Mouse (Mus musculus) lung, postnatal 14 days (tissue): Measurements from ENCODE around the gene Igf1r.

ENCODE experiments used
- DNase-seq: peaks from one replicate; pipeline ENCODE4 v3.0.0; 2021

The Igf1r gene

GRCm38 (mm10) chr7:68010168-68010567 lies 57.5 kb downstream of the Igf1r start:
- no peak for DNase-seq

- no peak for DNase-seq
Measured at GRCm38 (mm10) chr7:68010802-68011201, 58.2 kb downstream of the Igf1r start.

DNA sequence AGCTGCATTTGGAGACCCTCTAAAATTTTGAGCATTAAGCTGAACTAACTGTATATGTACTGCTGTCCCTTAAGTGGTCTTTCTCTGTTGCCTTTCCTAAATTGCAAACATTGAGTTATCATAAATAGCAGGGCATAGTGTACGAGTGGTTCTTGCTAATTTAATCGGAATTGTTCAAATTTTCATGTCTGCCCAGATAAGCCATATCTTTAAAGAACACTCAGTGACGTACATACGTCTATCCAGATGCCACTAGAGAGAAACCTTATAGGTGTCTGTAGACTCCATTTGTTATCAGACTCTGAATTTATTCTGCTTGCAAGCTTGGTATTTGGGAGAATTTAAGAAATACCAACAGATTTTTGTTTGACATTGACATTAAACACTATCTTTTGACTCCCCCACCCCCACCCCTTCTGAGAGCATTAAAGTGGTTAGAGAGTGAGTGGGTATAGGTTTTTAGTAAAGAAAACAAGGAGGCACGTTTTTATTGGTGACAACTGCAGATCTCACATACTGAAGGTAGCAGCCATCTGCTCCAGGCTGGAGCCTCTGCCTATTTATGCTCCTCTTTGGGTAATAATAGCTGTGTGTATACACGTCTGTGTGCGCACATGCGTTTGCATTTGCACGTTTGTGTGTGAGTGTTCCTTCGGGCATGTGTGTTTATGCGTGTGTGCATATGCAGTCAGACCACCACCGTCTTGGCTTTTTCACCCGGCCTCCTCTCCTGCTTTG lies 58.9 kb downstream of the Igf1r start:
- no peak for DNase-seq

DNA sequence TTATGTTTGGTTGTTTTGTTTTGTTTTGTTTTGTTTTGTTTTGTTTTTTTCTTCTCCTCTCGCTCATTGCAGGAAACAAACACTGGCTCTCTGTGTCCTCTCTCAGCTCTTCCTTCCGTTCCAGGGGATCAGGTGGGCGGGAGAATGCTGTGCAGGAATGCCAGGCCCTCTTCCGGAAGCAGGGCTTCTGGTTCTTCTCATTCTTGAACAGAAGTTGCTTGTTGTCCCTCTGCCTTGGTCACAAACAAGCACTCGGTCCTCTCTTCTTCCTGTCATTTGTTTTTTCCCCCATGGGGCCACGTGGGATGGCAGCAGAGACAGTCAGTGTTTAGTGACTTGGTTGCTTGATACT lies 59.5 kb downstream of the Igf1r start:
- no peak for DNase-seq

DNA sequence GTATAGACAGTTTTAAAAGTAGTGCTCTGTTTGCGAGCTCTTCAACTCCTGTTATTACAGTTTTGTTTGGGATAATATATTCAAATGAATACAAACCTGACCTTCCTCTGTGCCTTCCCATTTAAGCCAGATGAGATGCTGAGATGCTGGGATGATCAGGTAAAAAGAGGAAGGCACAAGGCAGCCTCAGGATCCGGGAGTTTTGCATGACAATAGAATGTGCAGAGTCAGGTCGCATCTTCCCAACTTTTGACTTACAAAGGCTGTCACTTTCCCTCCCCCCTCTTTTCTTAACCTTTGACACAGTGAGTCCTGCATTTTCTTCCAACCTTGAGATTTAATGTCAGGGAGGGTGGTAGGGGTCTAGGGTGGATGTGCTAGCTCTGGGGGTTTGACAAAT lies 61.9 kb downstream of the Igf1r start:
- DNase-seq: no peak

DNA sequence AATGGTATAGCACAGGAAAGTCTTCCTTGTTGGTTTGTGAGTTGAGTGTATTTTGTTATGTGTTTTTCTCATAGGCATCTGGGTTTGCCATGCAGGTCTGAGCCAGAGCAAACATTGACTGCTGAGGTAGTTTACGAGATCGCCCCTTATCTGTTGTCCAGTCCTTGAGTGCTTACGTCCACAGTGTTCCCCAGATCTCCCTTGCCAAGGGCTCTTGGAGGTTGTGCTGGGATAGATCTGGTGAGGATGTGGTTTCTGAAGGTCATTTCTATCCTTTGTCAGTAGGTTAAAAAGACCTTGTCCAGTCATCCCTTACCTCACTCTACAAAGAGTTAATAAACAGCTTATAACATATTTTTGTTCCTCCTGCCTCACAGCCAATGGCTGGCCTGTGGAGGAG lies 62.8 kb downstream of the Igf1r start:
- DNase-seq: no peak

- DNase-seq: no peak
Measured at GRCm38 (mm10) chr7:68018038-68018437, 65.4 kb downstream of the Igf1r start.

DNA sequence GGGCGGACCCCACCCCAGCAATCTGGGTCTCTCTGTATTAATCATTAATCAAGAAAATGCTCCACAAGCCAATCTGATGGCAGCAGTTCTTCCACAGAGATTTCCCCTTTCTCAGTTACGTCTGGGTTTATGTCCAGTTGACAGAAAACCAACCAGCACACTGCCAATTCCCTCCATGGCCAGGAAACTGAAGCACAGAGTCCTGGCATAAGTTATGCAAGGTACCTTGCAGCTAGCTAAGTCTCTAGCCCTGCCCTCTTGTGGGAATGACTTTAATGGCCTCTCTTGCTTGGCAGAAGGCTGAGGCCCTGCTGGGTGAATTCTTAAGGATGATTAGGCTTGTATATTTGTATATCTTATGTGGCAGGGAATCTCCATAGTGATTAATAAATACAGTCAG lies 67.9 kb downstream of the Igf1r start:
- DNase-seq: no peak

- peak; percentile 56 for DNase-seq
Measured at GRCm38 (mm10) chr7:68021741-68022140, 69.1 kb downstream of the Igf1r start.

- no peak for DNase-seq
Measured at GRCm38 (mm10) chr7:68022188-68022587, 69.6 kb downstream of the Igf1r start.

DNA sequence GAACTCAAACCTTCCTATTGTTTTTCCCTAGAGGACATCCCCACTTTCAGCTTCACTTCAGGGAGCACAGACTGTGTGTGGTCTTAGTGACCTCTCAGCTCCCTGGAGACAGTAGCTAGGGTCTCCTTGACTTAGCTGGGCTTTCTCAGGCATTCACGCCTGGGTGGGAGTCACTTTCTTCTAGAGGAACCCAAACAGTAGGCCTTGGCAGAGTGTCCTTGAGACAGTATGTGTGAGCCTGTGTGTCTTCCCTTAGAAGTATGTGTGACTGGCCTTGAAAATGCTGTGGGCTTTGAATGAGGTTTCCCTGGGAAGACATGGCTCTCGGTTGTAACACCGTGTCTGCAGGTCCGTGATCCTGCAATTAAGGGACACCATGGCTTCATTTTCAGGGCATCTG lies 71.3 kb downstream of the Igf1r start:
- DNase-seq: no peak

DNA sequence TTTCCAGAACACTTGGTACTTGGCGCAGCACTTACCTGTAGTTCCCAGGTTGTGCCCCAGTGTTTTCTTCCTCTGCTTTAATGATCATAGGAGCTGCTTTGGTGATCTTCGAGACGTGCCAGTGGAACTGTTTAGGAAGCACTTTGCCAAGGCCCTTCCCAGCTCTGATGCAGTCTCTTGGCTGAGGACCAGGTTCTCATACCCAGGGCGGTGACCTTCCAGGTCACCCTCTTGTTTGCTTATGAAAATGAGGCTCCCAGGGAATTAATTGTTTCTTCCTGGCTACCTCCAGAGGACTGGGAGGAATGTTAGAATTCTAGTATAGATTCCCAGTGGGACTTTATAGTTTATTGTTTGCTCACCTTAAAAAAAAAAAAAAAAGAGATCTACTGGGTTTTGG lies 72.0 kb downstream of the Igf1r start:
- DNase-seq: no peak

- no peak for DNase-seq
Measured at GRCm38 (mm10) chr7:68025396-68025795, 72.8 kb downstream of the Igf1r start.

GRCm38 (mm10) chr7:68026076-68026475 lies 73.4 kb downstream of the Igf1r start:
- no peak for DNase-seq

DNA sequence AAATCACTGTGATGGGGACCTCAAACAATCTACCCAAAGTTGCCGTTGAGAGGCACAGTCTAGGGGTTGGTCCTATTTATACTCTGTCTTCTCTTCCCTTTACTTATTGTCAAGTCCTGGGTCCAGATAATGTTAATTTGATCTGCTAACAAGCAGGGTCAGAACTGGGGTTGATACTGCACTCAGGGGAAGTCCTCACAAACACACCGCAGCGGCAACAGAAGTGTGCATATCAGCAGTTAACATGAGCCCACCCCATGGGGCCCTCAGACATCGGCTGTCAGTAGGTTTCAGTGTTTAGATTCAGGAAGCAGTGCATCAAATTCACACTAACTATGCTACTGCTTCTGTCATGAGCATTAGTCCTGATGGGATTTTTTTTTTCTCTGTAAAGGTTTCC lies 75.5 kb downstream of the Igf1r start:
- no peak for DNase-seq

DNA sequence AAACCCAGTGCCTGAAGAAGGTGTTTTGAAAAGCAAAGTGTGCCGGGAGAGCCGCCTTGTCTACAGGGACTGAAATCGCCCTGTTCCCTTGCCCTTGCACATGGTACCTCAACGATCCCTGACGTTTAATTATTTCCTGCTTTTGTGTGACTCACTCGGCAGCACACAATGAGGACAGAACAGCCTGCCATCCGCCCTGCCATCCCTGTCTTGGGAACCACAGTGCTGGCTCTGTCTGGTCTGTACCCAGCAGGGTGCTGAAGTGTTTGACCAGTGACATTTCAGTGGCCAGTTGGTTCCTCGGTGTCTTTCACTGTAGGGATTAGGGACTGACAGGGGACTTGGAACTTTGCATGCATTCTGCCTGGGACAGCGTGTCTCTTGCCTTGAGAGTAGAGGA lies 78.2 kb downstream of the Igf1r start:
- peak; percentile 20 for DNase-seq

DNA sequence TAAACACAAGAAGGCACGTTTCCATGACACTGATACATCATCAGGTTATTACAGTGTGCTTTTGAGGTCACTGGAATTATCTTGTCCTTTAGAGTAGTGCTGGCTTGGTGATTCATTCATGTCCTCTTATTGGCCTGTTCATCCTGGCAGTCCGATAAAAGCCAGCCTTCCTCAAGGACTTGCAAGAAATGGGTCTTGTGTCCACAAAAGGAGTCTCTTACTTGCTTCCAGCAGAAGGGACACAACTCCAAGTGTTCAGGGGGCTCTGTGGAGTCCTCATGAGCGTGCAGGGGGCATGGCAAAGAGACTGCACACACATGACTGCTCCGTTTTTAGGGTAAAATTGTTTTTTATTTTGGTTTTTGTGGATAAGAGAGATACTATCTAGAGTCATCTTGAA lies 83.9 kb downstream of the Igf1r start:
- no peak for DNase-seq

- DNase-seq: no peak
Measured at GRCm38 (mm10) chr7:68038846-68039245, 86.2 kb downstream of the Igf1r start.

- no peak for DNase-seq
Measured at GRCm38 (mm10) chr7:68039550-68039949, 86.9 kb downstream of the Igf1r start.

DNA sequence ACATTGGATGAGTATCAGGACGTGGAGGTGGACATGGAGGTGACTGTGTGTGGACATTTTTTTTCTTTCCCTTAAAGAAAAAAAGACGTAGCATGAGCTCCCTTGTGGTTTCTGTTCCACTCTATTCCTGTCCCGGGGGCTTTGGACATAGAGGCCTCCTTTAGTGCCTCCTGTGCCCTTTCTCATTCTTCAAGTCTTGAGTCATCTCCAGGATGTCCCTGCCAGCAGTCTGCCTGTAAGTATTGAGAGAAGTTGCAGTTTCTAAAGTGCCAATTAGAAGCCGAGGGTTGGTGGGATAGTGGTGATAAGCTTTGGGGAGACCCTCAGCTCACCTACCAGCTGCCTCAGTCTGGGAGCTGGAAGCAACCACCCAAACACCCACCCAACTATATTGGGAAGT lies 92.0 kb downstream of the Igf1r start:
- DNase-seq: no peak

DNA sequence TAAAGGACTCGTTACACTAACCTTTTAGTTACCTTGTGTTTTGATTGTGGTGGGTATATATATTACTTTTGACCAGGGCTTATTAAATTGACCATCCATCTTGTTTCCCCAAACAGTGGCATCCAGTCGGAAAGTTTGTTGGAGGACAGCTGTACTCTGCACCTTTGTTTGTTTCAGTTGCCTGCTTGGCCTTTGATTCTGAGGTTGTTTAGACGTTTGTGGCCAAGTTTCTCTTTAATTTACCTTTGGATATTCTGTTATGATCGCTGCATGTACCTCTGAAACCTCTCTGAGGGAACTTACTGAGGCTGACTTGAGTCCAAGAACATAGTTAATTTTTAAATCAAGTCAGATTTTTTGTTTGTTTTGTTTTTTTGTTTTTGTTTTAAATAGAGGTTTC lies 94.5 kb downstream of the Igf1r start:
- no peak for DNase-seq

DNA sequence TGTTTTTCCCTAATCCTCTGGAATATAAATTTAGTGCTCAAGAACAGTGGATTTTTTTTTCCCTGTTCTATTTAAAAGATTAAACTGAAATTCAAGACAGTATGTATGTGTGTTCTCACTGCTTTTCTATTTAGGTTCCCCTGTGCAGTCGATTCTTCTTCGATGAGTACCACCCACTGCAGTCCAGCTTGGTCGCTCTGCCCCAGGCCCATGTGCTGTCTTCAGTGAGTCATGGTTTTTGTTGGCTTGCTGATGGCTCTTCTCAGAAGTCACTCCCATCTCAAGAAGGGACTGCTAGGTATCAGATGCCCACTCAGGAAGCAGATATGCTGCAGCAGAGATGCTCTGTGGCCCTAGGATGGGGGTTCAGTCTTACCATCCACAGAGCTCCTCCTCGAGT lies 95.9 kb downstream of the Igf1r start:
- DNase-seq: no peak

- no peak for DNase-seq
Measured at GRCm38 (mm10) chr7:68049048-68049447, 96.4 kb downstream of the Igf1r start.

DNA sequence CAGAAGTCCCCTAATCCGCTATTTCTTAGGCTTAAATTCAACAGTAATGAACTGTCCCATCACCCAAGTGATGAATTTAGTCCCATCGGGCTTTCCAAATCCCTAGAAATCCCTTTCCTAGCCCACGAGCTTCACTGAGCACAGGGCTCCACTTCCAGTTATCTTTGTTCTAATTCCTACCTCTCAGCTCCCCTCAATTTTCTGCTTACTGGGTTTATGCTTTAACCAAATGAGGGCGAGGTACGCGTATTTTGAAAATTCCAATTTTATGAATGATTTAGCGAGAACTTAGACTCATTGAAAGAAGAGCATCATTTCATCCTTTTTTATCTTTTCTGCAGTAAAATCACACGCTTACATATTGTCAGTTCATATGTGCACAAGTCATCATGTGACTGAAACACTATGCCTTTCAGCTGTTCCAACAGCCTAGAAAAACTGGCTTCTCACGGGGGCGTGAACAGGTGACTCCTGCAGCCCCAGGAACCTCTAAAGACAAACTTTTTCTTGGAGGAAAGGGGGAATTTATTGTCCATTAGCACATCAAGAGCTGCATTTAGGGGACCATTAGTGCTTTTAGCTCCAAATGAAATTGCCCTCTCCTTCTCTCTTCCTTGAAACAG lies 100.5 kb downstream of the Igf1r start:
- DNase-seq: no peak

- DNase-seq: no peak
Measured at GRCm38 (mm10) chr7:68054498-68054897, 101.9 kb downstream of the Igf1r start.
